Mouse (Mus musculus): ENCODE data around the gene Map3k11. TPM values are rescaled to one million over a fixed set of nuclear protein-coding genes. Genes with fewer than 3 reads are reported as not detected.

Gene Map3k11
- polyA plus RNA-seq (2014; fragmentation: Nextera tagmentation; extraction: Ambion mirVana): 36.6 TPM in 2 replicates

DNA sequence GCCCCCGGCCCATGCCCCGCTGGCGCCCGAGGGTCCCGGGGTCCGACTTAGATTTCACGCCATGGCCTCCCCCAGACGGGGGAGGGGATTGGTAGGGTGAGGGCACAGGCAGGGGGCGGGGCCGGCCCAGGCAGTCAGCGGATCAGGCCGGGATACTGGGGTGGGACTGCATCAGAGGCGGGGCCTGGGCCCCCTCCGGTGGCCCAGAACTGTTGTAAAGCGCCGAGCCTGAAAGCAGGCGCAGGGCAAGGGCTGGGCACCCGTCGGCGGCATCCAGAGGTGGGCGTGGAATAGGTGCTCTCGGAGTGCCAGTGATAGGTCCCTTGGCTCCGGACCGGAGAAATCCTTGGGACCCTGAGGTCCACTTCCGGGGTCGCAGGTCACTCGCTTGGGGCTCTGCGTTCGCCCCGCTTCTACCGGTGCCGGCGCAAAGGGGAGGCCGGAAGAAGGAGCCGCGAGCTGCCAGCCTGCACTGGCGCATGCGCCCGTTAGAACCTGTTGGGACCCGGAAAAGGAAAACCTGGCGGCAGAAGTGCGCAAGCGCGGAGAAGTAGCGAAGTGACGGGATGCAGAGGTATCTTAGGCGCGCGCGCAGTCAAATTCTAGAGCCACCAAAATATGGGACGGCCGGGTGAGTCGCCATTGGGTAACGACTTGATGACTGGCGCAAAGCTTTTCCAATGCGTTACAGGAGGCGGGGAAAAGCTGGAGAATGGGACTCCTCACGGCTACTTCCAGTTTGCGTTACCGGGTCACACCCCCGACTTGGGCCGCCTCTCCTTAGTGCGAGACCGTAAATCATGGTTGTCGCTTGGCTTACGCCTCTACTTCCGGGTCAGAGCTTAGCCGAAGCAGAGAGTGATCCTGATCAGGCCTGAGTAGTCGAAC, at the start of gene Map3k11, which contains the start of gene Pcnx3:
Gene Map3k11, plus strand, starts transcription at position 543 of the 888 bp plus-strand sequence.
Gene Pcnx3, minus strand, starts transcription at position 709 of the 888 bp plus-strand sequence.
- peak within 1 kb of the TSS; percentile 97 for H3K4me2 ChIP-seq
- TF ChIP-seq CTCF (IDR thresholded peaks at IDR 0.05; ENCODE audit: low read depth): peak; percentile 53
- H3K9me3 ChIP-seq (ENCODE audit: low read depth, low read length): no peaks in the 10 kb centered on the region
- peak within 1 kb of the TSS; percentile 92 for H3K4me3 ChIP-seq (ENCODE audit: low read depth, low read length)
- H3K27ac ChIP-seq (ENCODE audit: low read depth): peak within 1 kb of the TSS; percentile 94
- H3K27me3 ChIP-seq (ENCODE audit: insufficient read depth, low read length): no peaks in the 10 kb centered on the region
- peak within 1 kb of the TSS; percentile 88 for H3K9ac ChIP-seq
- under 1% methylated on average over 69 of the region's 69 CpGs for WGBS
- peaks cover 16% of the 10 kb centered on the region; the same call in 1 of the 2 replicates for H3K4me1 ChIP-seq (ENCODE audit: insufficient read depth)
- H3K36me3 ChIP-seq (ENCODE audit: insufficient read depth): peaks cover 58% of the 10 kb centered on the region
- DNase-seq: peak; percentile 99
- peak; percentile 95 for ATAC-seq (ENCODE audit: insufficient read depth)

DNA sequence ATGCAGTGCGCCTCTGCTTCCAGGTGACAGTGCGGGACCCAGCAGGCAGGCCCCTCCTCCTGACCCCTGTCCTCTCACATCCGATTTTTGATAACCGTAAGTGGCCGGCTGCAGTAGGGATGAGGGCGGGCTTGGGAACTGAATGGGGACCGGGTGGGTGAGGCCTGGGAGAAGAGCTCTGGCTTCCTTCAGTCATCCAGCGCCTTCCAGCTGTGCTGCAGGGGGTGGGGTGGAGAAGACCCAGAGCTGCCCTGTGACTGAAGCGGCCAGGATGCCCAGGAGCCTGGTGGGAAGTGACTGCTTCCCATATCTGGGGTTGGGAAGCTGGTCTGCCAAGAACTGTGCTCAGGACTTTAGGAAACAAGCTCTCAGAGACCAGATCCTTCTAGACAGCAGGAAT, 48.2 kb upstream of the Map3k11 start:
- 40% methylated on average over 9 of the region's 9 CpGs for WGBS
- ATAC-seq (ENCODE audit: insufficient read depth) (no peak), DNase-seq (no peak)
- Histone ChIP-seq H3K9me3 (ENCODE audit: low read depth, low read length) (no peaks in the 10 kb centered on the region), H3K9ac (no peak overlapping the region), H3K4me3 (ENCODE audit: low read depth, low read length) (no peak overlapping the region), H3K36me3 (ENCODE audit: insufficient read depth) (peaks cover 66% of the 10 kb centered on the region), H3K27ac (ENCODE audit: low read depth) (no peak overlapping the region), H3K4me2 (no peak overlapping the region), H3K27me3 (ENCODE audit: insufficient read depth, low read length) (no peaks in the 10 kb centered on the region), H3K4me1 (ENCODE audit: insufficient read depth) (peaks cover 12% of the 10 kb centered on the region)
- TF ChIP-seq CTCF (IDR thresholded peaks at IDR 0.05; ENCODE audit: low read depth): no peak

DNA sequence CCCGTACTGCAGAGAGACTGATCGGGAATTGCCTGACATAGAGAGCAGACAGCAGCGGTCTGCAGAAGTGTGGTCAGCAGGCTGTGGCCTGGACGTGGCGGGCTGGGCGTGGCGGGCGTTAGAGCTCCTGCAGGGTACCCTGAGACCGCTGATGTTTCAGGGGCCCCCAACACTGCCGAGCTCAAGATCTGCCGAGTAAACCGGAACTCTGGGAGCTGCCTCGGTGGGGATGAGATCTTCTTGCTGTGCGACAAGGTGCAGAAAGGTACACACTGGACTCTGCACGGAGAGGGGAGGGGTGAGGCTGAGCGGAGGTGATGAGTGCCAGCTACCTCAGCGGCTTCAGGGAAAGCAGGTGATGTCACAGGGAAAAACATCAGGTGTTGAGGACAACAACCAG, 47.5 kb upstream of the Map3k11 start:
- H3K4me3 ChIP-seq (ENCODE audit: low read depth, low read length): no peak overlapping the region
- H3K4me1 ChIP-seq (ENCODE audit: insufficient read depth): peaks cover 12% of the 10 kb centered on the region
- no peaks in the 10 kb centered on the region for H3K9me3 ChIP-seq (ENCODE audit: low read depth, low read length)
- WGBS: 82% methylated on average over 17 of the region's 17 CpGs
- H3K9ac ChIP-seq: no peak overlapping the region
- H3K36me3 ChIP-seq (ENCODE audit: insufficient read depth): peaks cover 73% of the 10 kb centered on the region
- H3K4me2 ChIP-seq: no peak overlapping the region
- DNase-seq (no peak), ATAC-seq (ENCODE audit: insufficient read depth) (no peak)
- no peak for TF ChIP-seq CTCF (IDR thresholded peaks at IDR 0.05; ENCODE audit: low read depth)
- H3K27me3 ChIP-seq (ENCODE audit: insufficient read depth, low read length): no peaks in the 10 kb centered on the region
- no peak overlapping the region for H3K27ac ChIP-seq (ENCODE audit: low read depth)

DNA sequence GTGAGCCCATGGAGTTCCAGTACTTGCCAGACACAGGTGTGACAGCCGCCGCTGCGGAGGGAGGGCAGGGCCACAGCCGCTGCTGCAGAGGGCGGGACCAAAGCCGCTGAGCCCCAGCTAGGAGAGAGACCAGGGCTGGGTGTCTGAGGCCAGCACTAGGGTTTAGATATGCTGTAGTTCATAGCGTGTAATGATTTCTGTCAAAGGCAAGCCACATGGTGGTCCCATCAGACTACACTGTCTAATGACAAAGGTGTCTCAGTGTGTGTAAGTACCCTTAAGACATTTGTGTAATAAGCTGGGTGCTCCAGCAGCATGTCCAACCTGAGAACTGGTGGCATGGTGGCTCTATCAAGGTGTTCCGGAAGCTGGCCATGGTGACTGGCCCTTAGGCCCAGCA, 46.9 kb upstream of the Map3k11 start:
- no peak overlapping the region for H3K9ac ChIP-seq
- DNase-seq (no peak), ATAC-seq (ENCODE audit: insufficient read depth) (no peak)
- H3K9me3 ChIP-seq (ENCODE audit: low read depth, low read length): no peaks in the 10 kb centered on the region
- H3K27ac ChIP-seq (ENCODE audit: low read depth): no peak overlapping the region
- H3K36me3 ChIP-seq (ENCODE audit: insufficient read depth): peaks cover 79% of the 10 kb centered on the region
- WGBS: 83% methylated on average over 8 of the region's 8 CpGs
- H3K4me2 ChIP-seq: no peak overlapping the region
- no peak for TF ChIP-seq CTCF (IDR thresholded peaks at IDR 0.05; ENCODE audit: low read depth)
- H3K4me3 ChIP-seq (ENCODE audit: low read depth, low read length): no peak overlapping the region
- H3K4me1 ChIP-seq (ENCODE audit: insufficient read depth): peaks cover 11% of the 10 kb centered on the region
- H3K27me3 ChIP-seq (ENCODE audit: insufficient read depth, low read length): no peaks in the 10 kb centered on the region

DNA sequence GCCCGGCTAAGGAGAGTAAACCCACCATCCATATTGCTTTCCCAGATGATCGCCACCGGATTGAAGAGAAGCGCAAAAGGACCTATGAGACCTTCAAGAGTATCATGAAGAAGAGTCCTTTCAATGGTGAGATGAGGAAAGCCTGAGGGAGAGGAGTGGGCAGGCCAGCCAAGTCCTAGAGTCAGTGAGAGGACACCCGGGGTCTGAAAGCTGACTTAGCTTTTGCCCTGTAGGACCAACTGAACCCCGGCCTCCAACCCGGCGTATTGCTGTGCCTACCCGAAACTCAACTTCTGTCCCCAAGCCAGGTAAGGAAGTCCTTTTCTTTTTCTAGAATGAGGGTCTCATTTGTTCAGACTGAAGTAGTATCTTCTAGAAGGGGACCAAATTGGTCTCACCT, 43.3 kb upstream of the Map3k11 start:
- Histone ChIP-seq H3K4me3 (ENCODE audit: low read depth, low read length) (no peak overlapping the region), H3K9me3 (ENCODE audit: low read depth, low read length) (no peaks in the 10 kb centered on the region), H3K4me2 (no peak overlapping the region), H3K27me3 (ENCODE audit: insufficient read depth, low read length) (no peaks in the 10 kb centered on the region), H3K27ac (ENCODE audit: low read depth) (no peak overlapping the region), H3K4me1 (ENCODE audit: insufficient read depth) (0 out of 2 replicates have a peak, but pooled peaks cover 7% of the 10 kb centered on the region), H3K36me3 (ENCODE audit: insufficient read depth) (peaks cover 77% of the 10 kb centered on the region), H3K9ac (no peak overlapping the region)
- no peak for ATAC-seq (ENCODE audit: insufficient read depth)
- 95% methylated on average over 9 of the region's 9 CpGs for WGBS
- TF ChIP-seq CTCF (IDR thresholded peaks at IDR 0.05; ENCODE audit: low read depth): no peak
- DNase-seq: no peak

DNA sequence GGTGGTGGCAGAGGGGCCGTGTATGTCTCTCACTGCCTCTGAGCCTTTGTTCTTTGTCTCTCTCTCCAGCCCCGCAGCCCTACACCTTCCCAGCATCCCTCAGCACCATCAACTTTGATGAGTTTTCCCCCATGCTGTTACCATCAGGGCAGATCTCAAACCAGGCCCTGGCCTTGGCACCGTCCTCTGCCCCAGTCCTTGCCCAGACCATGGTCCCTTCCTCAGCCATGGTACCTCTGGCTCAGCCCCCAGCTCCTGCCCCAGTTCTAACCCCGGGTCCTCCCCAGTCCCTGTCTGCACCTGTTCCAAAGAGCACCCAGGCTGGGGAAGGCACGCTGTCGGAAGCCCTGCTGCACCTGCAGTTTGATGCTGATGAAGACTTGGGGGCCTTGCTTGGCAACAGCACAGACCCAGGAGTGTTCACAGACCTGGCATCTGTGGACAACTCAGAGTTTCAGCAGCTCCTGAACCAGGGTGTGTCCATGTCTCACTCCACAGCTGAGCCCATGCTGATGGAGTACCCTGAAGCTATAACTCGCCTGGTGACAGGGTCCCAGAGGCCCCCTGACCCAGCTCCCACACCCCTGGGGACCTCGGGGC, 41.7 kb upstream of the Map3k11 start:
- no peaks in the 10 kb centered on the region for H3K9me3 ChIP-seq (ENCODE audit: low read depth, low read length)
- no peak overlapping the region for H3K9ac ChIP-seq
- H3K4me1 ChIP-seq (ENCODE audit: insufficient read depth): 0 out of 2 replicates have a peak, but pooled peaks cover 7% of the 10 kb centered on the region
- H3K27ac ChIP-seq (ENCODE audit: low read depth): no peak overlapping the region
- peaks cover 77% of the 10 kb centered on the region for H3K36me3 ChIP-seq (ENCODE audit: insufficient read depth)
- no peaks in the 10 kb centered on the region for H3K27me3 ChIP-seq (ENCODE audit: insufficient read depth, low read length)
- WGBS: 90% methylated on average over 8 of the region's 8 CpGs
- no peak for TF ChIP-seq CTCF (IDR thresholded peaks at IDR 0.05; ENCODE audit: low read depth)
- H3K4me3 ChIP-seq (ENCODE audit: low read depth, low read length): no peak overlapping the region
- ATAC-seq (ENCODE audit: insufficient read depth) (no peak), DNase-seq (no peak)
- no peak overlapping the region for H3K4me2 ChIP-seq

DNA sequence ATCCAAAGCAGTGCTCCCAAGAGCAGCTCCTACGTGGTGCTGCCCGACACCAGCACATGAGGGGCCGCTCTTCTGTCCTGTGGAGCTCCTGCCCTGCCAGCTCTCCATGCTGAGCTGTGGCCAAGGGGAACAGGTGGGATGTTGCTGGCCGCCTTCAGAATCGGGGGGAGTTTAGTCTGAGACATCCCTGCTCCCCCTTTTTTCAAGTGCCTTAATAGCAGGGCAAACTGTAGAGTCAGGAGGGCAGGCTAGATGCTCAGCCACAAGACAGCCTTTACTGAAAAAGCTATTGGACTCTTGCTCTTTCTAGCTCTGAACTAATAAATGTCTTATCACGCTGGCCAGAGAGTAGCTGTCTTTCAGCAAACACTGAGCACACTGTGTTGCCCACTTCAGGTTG, 40.8 kb upstream of the Map3k11 start:
- 0 out of 2 replicates have a peak, but pooled peaks cover 7% of the 10 kb centered on the region for H3K4me1 ChIP-seq (ENCODE audit: insufficient read depth)
- H3K4me2 ChIP-seq: no peak overlapping the region
- ATAC-seq (ENCODE audit: insufficient read depth) (no peak), DNase-seq (no peak)
- no peak overlapping the region for H3K4me3 ChIP-seq (ENCODE audit: low read depth, low read length)
- H3K9ac ChIP-seq: no peak overlapping the region
- H3K9me3 ChIP-seq (ENCODE audit: low read depth, low read length): no peaks in the 10 kb centered on the region
- peaks cover 76% of the 10 kb centered on the region for H3K36me3 ChIP-seq (ENCODE audit: insufficient read depth)
- 92% methylated on average over 6 of the region's 6 CpGs for WGBS
- TF ChIP-seq CTCF (IDR thresholded peaks at IDR 0.05; ENCODE audit: low read depth): no peak
- peak overlapping the region; percentile 74; the same call in 1 of the 2 replicates for H3K27ac ChIP-seq (ENCODE audit: low read depth)
- peaks cover 2% of the 10 kb centered on the region; the same call in 1 of the 2 replicates for H3K27me3 ChIP-seq (ENCODE audit: insufficient read depth, low read length)
